Mouse (Mus musculus) liver, adult 2 months (tissue): ENCODE results near the gene Spsb3. TPM values are rescaled to one million over a fixed set of nuclear protein-coding genes. Genes with fewer than 3 reads are reported as not detected.

Experiments used
- DNase-seq: peaks from one replicate; pipeline ENCODE4 v3.0.0-alpha.2; 2011; ENCODE audit warnings: low read depth, low spot score; ENCODE audit errors: extremely low read depth
- H3K27ac ChIP-seq: fragments of 200-500 bp; replicated peaks from 2 replicates; pipeline ENCODE4 v1.5.1; 2012; ENCODE audit warnings: low read depth, mild to moderate bottlenecking, control low read depth, inconsistent platforms, low read length; ENCODE audit not compliant: insufficient read depth
- H3K27me3 ChIP-seq: fragments of 200-500 bp; 2 replicates; pipeline ENCODE4 v1.6.1; 2012; ENCODE audit warnings: mild to moderate bottlenecking, moderate library complexity, low read length, inconsistent platforms; ENCODE audit not compliant: control insufficient read depth, insufficient read depth
- H3K36me3 ChIP-seq: fragments of 200-500 bp; 2 replicates; pipeline ENCODE4 v1.6.1; 2012; ENCODE audit warnings: low read length, inconsistent platforms; ENCODE audit not compliant: control insufficient read depth, insufficient read depth
- H3K4me1 ChIP-seq: fragments of 200-500 bp; 2 replicates; pipeline ENCODE4 v1.6.1; 2011; ENCODE audit warnings: low read length; ENCODE audit not compliant: control insufficient read depth, insufficient read depth
- H3K4me3 ChIP-seq: fragments of 200-500 bp; 2 replicates; pipeline ENCODE4 v1.5.1; 2011; ENCODE audit warnings: low read depth, mild to moderate bottlenecking, control low read depth, low read length, moderate library complexity; ENCODE audit not compliant: insufficient read depth
- H3K79me2 ChIP-seq: fragments of 200-500 bp; 2 replicates; pipeline ENCODE4 v1.6.1; 2012; ENCODE audit warnings: inconsistent platforms, mild to moderate bottlenecking, low read length, moderate library complexity; ENCODE audit not compliant: control insufficient read depth, insufficient read depth
- H3K9ac ChIP-seq: fragments of 200-500 bp; 2 replicates; pipeline ENCODE4 v1.6.1; 2012; ENCODE audit warnings: low read depth, mild to moderate bottlenecking, control low read depth, inconsistent platforms, low read length
- CTCF ChIP-seq: fragments of 200-500 bp; IDR thresholded peaks from 2 replicates; pipeline ENCODE4 v1.5.1; 2011; ENCODE audit warnings: low read depth, low read length, control low read depth
- POLR2A ChIP-seq: fragments of 200-500 bp; IDR thresholded peaks from 2 replicates; pipeline ENCODE4 v1.6.1; 2011; ENCODE audit warnings: low read length, control low read depth; ENCODE audit not compliant: insufficient read depth; ENCODE audit errors: extremely low read depth
- WGBS: fragments of 180-500 bp; shearing (Covaris S2); methylation state at CpG from one replicate; pipeline ENCODE4 v1.1.7; 2018; 5-methylcytosine and 5-hydroxymethylcytosine counted together
- polyA plus RNA-seq: library from polyadenylated mRNA; depleted of rRNA; stranded (reverse); fragments of >200 nt; gene quantifications from 2 replicates; pipeline ENCODE4 v1.2.3, GENCODE M21; 2012
- total RNA-seq: library from RNA; depleted of rRNA; stranded (reverse); fragments of >200 nt; gene quantifications from 2 replicates; pipeline ENCODE4 v1.2.3, GENCODE M21; 2014

Spsb3 gene
- total and polyA plus RNA-seq, 2 experiments, result 8.7 to 42.4 TPM

- Histone ChIP-seq H3K27ac (peak overlapping the region; percentile 73), H3K9ac (peak overlapping the region; percentile 90), H3K79me2 (peaks cover 15% of the 10 kb centered on the region; the same call in 1 of the 2 replicates), H3K27me3 (no peaks in the 10 kb centered on the region), H3K36me3 (peaks cover 7% of the 10 kb centered on the region; the same call in 1 of the 2 replicates), H3K4me3 (peak overlapping the region; percentile 74), H3K4me1 (peaks cover 20% of the 10 kb centered on the region)
- WGBS, result 5% methylated on average over 23 of the region's 23 CpGs
- no peak for DNase-seq
- TF ChIP-seq CTCF, result no peak
Observed at GRCm38 (mm10) chr17:24895571-24896240, 9.3 kb downstream of the Spsb3 start.

GRCm38 (mm10) chr17:24896241-24896992 is 10.0 kb downstream of the Spsb3 start, which contains the start of gene Nme3:
Gene Nme3, plus strand, starts transcription at chr17:24896500.
- TF ChIP-seq CTCF (0 out of 2 replicates have a peak, but pooled peaks have one; percentile 9), POLR2A (peak; percentile 51; the same call in 1 of the 2 replicates)
- H3K4me1 ChIP-seq, result peaks cover 20% of the 10 kb centered on the region
- H3K4me3 ChIP-seq, result peak within 1 kb of the TSS; percentile 74
- DNase-seq, result peak; percentile 70
- peaks cover 14% of the 10 kb centered on the region; the same call in 1 of the 2 replicates for H3K79me2 ChIP-seq
- peak within 1 kb of the TSS; percentile 90 for H3K9ac ChIP-seq
- H3K27me3 ChIP-seq, result no peaks in the 10 kb centered on the region
- peaks cover 7% of the 10 kb centered on the region; the same call in 1 of the 2 replicates for H3K36me3 ChIP-seq
- under 1% methylated on average over 50 of the region's 50 CpGs for WGBS
- peak within 1 kb of the TSS; percentile 73 for H3K27ac ChIP-seq

GRCm38 (mm10) chr17:24896993-24897269 is 10.5 kb downstream of the Spsb3 start:
- Histone ChIP-seq H3K27me3 (no peaks in the 10 kb centered on the region), H3K27ac (peak overlapping the region; percentile 49), H3K36me3 (peaks cover 7% of the 10 kb centered on the region; the same call in 1 of the 2 replicates), H3K79me2 (peaks cover 14% of the 10 kb centered on the region; the same call in 1 of the 2 replicates), H3K9ac (peak overlapping the region; percentile 78), H3K4me1 (peaks cover 20% of the 10 kb centered on the region), H3K4me3 (peak overlapping the region; percentile 74)
- WGBS, result 25% methylated on average over 11 of the region's 11 CpGs
- no peak for DNase-seq
- no peak for TF ChIP-seq POLR2A
- TF ChIP-seq CTCF, result no peak

- no peaks in the 10 kb centered on the region for H3K27me3 ChIP-seq
- no peak overlapping the region for H3K9ac ChIP-seq
- 89% methylated on average over 4 of the region's 4 CpGs for WGBS
- peaks cover 20% of the 10 kb centered on the region for H3K4me1 ChIP-seq
- no peak overlapping the region for H3K4me3 ChIP-seq
- peaks cover 14% of the 10 kb centered on the region; the same call in 1 of the 2 replicates for H3K79me2 ChIP-seq
- no peak for DNase-seq
- no peak for TF ChIP-seq POLR2A
- no peak for TF ChIP-seq CTCF
- peaks cover 5% of the 10 kb centered on the region; the same call in 1 of the 2 replicates for H3K36me3 ChIP-seq
- H3K27ac ChIP-seq, result no peak overlapping the region
Observed at GRCm38 (mm10) chr17:24897600-24897999, 11.2 kb downstream of the Spsb3 start.

- peaks cover 20% of the 10 kb centered on the region for H3K4me1 ChIP-seq
- peaks cover 14% of the 10 kb centered on the region; the same call in 1 of the 2 replicates for H3K79me2 ChIP-seq
- H3K4me3 ChIP-seq, result no peak overlapping the region
- peaks cover 10% of the 10 kb centered on the region; the same call in 1 of the 2 replicates for H3K36me3 ChIP-seq
- no peak overlapping the region for H3K9ac ChIP-seq
- DNase-seq, result no peak
- WGBS, result 89% methylated on average over 4 of the region's 4 CpGs
- no peak overlapping the region for H3K27ac ChIP-seq
- TF ChIP-seq CTCF (no peak), POLR2A (no peak)
- H3K27me3 ChIP-seq, result no peaks in the 10 kb centered on the region
Observed at GRCm38 (mm10) chr17:24898041-24898854, 11.8 kb downstream of the Spsb3 start.
